Mouse (Mus musculus) stomach, embryonic 15.5 days (tissue): Measurements from ENCODE around the gene Klhdc4. TPM values are rescaled to one million over a fixed set of nuclear protein-coding genes. Genes with fewer than 3 reads are reported as not detected.
A peak's percentile ranks its signal among the peaks of the same experiment; 100 is the strongest.

Experiments used
- ATAC-seq: fragments of 200-750 bp; cut with Nextera tagmentation; 2 replicates; pipeline ENCODE4 v1.8.0; 2017; ENCODE audit warnings: low read depth, moderate number of reproducible peaks, moderate TSS enrichment; ENCODE audit not compliant: insufficient read depth, low FRiP score
- H3K27ac ChIP-seq: fragments of 300-500 bp; sonication (generic); 2 replicates; pipeline ENCODE4 v1.5.1; 2015; ENCODE audit warnings: mild to moderate bottlenecking, inconsistent platforms
- H3K27me3 ChIP-seq: fragments of 300-500 bp; sonication (generic); replicated peaks from 2 replicates; pipeline ENCODE4 v1.6.1; 2015; ENCODE audit warnings: inconsistent platforms
- H3K36me3 ChIP-seq: fragments of 300-500 bp; sonication (generic); 2 replicates; pipeline ENCODE4 v1.6.1; 2015; ENCODE audit warnings: inconsistent platforms
- H3K4me1 ChIP-seq: fragments of 300-500 bp; sonication (generic); 2 replicates; pipeline ENCODE4 v1.6.1; 2015; ENCODE audit warnings: inconsistent platforms
- H3K4me2 ChIP-seq: fragments of 300-500 bp; sonication (generic); 2 replicates; pipeline ENCODE4 v1.6.1; 2015; ENCODE audit warnings: mild to moderate bottlenecking, inconsistent platforms
- H3K4me3 ChIP-seq: fragments of 300-500 bp; sonication (generic); replicated peaks from 2 replicates; pipeline ENCODE4 v1.5.1; 2015; ENCODE audit warnings: inconsistent platforms
- H3K9ac ChIP-seq: fragments of 300-500 bp; sonication (generic); 2 replicates; pipeline ENCODE4 v1.6.1; 2015; ENCODE audit warnings: inconsistent platforms
- H3K9me3 ChIP-seq: fragments of 300-500 bp; sonication (generic); 2 replicates; pipeline ENCODE4 v1.6.1; 2016; ENCODE audit warnings: inconsistent platforms
- WGBS: fragments of 180-500 bp; shearing (Covaris S2); methylation state at CpG from one replicate; pipeline ENCODE4 v1.1.7; 2015; 5-methylcytosine and 5-hydroxymethylcytosine counted together
- polyA plus RNA-seq: library from polyadenylated mRNA; unstranded; fragments of >200 nt; fragmentation: Nextera tagmentation; extraction: Ambion mirVana; gene quantifications from 2 replicates; pipeline ENCODE4 v1.2.1, GENCODE M21; 2015

Gene Klhdc4
- 36.2 and 38.6 TPM in 2 replicates for polyA plus RNA-seq

- ATAC-seq, result peak; percentile 96
- H3K9me3 ChIP-seq, result no peaks in the 10 kb centered on the region
- no peaks in the 10 kb centered on the region for H3K27me3 ChIP-seq
- under 1% methylated on average over 68 of the region's 68 CpGs for WGBS
- H3K27ac ChIP-seq, result peak within 1 kb of the TSS; percentile 16; the same call in 1 of the 2 replicates
- peak within 1 kb of the TSS; percentile 89 for H3K9ac ChIP-seq
- H3K4me3 ChIP-seq, result peak within 1 kb of the TSS; percentile 87
- H3K4me1 ChIP-seq, result peaks cover 8% of the 10 kb centered on the region
- H3K36me3 ChIP-seq, result no peaks in the 10 kb centered on the region
- H3K4me2 ChIP-seq, result peak within 1 kb of the TSS; percentile 85
These were observed at the start of gene Klhdc4 for GRCm38 (mm10) chr8:121829048-121829776. Gene Klhdc4, minus strand, starts transcription at chr8:121829569.

GRCm38 (mm10) chr8:121877828-121878480 lies 48.6 kb upstream of the Klhdc4 start:
- Histone ChIP-seq H3K4me2 (no peak overlapping the region), H3K9me3 (no peaks in the 10 kb centered on the region), H3K9ac (no peak overlapping the region), H3K27ac (0 out of 2 replicates have a peak overlapping the region, but pooled peaks have one; percentile 2), H3K36me3 (peaks cover 9% of the 10 kb centered on the region; the same call in 1 of the 2 replicates), H3K4me1 (peaks cover 8% of the 10 kb centered on the region), H3K27me3 (no peaks in the 10 kb centered on the region), H3K4me3 (no peak overlapping the region)
- no peak for ATAC-seq
- WGBS, result 76% methylated on average over 7 of the region's 7 CpGs

GRCm38 (mm10) chr8:121877212-121877611 lies 47.8 kb upstream of the Klhdc4 start:
- Histone ChIP-seq H3K27me3 (no peaks in the 10 kb centered on the region), H3K27ac (no peak overlapping the region), H3K9ac (no peak overlapping the region), H3K4me2 (no peak overlapping the region), H3K36me3 (0 out of 2 replicates have a peak, but pooled peaks cover 5% of the 10 kb centered on the region), H3K9me3 (no peaks in the 10 kb centered on the region), H3K4me3 (no peak overlapping the region), H3K4me1 (peaks cover 13% of the 10 kb centered on the region)
- ATAC-seq, result no peak
- WGBS, result 50% methylated on average over 5 of the region's 5 CpGs

GRCm38 (mm10) chr8:121875517-121875916 lies 46.1 kb upstream of the Klhdc4 start:
- H3K27ac ChIP-seq, result peak overlapping the region; percentile 38; the same call in 1 of the 2 replicates
- H3K9ac ChIP-seq, result no peak overlapping the region
- H3K36me3 ChIP-seq, result no peaks in the 10 kb centered on the region
- 74% methylated on average over 9 of the region's 9 CpGs for WGBS
- H3K4me3 ChIP-seq, result no peak overlapping the region
- H3K9me3 ChIP-seq, result no peaks in the 10 kb centered on the region
- no peak for ATAC-seq
- H3K4me1 ChIP-seq, result peaks cover 14% of the 10 kb centered on the region
- no peak overlapping the region for H3K4me2 ChIP-seq
- no peaks in the 10 kb centered on the region for H3K27me3 ChIP-seq

GRCm38 (mm10) chr8:121875045-121875444 lies 45.7 kb upstream of the Klhdc4 start:
- H3K9ac ChIP-seq, result no peak overlapping the region
- no peak for ATAC-seq
- H3K27me3 ChIP-seq, result no peaks in the 10 kb centered on the region
- WGBS, result 52% methylated on average over 3 of the region's 3 CpGs
- no peak overlapping the region for H3K4me3 ChIP-seq
- no peaks in the 10 kb centered on the region for H3K36me3 ChIP-seq
- H3K27ac ChIP-seq, result peak overlapping the region; percentile 38
- no peaks in the 10 kb centered on the region for H3K9me3 ChIP-seq
- peaks cover 14% of the 10 kb centered on the region for H3K4me1 ChIP-seq
- H3K4me2 ChIP-seq, result no peak overlapping the region

- 47% methylated on average over 9 of the region's 9 CpGs for WGBS
- Histone ChIP-seq H3K27ac (peak overlapping the region; percentile 49; the same call in 1 of the 2 replicates), H3K4me1 (peaks cover 14% of the 10 kb centered on the region), H3K27me3 (no peaks in the 10 kb centered on the region), H3K36me3 (no peaks in the 10 kb centered on the region), H3K4me2 (no peak overlapping the region), H3K9ac (no peak overlapping the region), H3K4me3 (no peak overlapping the region), H3K9me3 (no peaks in the 10 kb centered on the region)
- ATAC-seq, result peak; percentile 57
These were observed 44.7 kb upstream of the Klhdc4 start for GRCm38 (mm10) chr8:121874031-121874430.

- peak; percentile 58 for ATAC-seq
- no peaks in the 10 kb centered on the region for H3K9me3 ChIP-seq
- no peaks in the 10 kb centered on the region for H3K27me3 ChIP-seq
- 15% methylated on average over 10 of the region's 10 CpGs for WGBS
- H3K27ac ChIP-seq, result peak overlapping the region; percentile 70
- H3K4me1 ChIP-seq, result peaks cover 14% of the 10 kb centered on the region
- H3K4me3 ChIP-seq, result no peak overlapping the region
- no peak overlapping the region for H3K9ac ChIP-seq
- H3K36me3 ChIP-seq, result no peaks in the 10 kb centered on the region
- peak overlapping the region; percentile 4; the same call in 1 of the 2 replicates for H3K4me2 ChIP-seq
These were observed 42.6 kb upstream of the Klhdc4 start for GRCm38 (mm10) chr8:121871833-121872440.

GRCm38 (mm10) chr8:121870190-121870589 lies 40.8 kb upstream of the Klhdc4 start:
- peaks cover 14% of the 10 kb centered on the region for H3K4me1 ChIP-seq
- no peaks in the 10 kb centered on the region for H3K36me3 ChIP-seq
- no peaks in the 10 kb centered on the region for H3K9me3 ChIP-seq
- no peak overlapping the region for H3K27ac ChIP-seq
- no peaks in the 10 kb centered on the region for H3K27me3 ChIP-seq
- no peak overlapping the region for H3K9ac ChIP-seq
- no peak overlapping the region for H3K4me3 ChIP-seq
- 75% methylated on average over 2 of the region's 2 CpGs for WGBS
- no peak for ATAC-seq
- no peak overlapping the region for H3K4me2 ChIP-seq

GRCm38 (mm10) chr8:121868896-121869295 lies 39.5 kb upstream of the Klhdc4 start:
- Histone ChIP-seq H3K4me1 (peaks cover 5% of the 10 kb centered on the region; the same call in 1 of the 2 replicates), H3K27ac (no peak overlapping the region), H3K4me2 (no peak overlapping the region), H3K36me3 (no peaks in the 10 kb centered on the region), H3K4me3 (no peak overlapping the region), H3K9ac (no peak overlapping the region), H3K27me3 (no peaks in the 10 kb centered on the region), H3K9me3 (no peaks in the 10 kb centered on the region)
- 78% methylated on average over 7 of the region's 7 CpGs for WGBS
- no peak for ATAC-seq

- no peaks in the 10 kb centered on the region for H3K9me3 ChIP-seq
- ATAC-seq, result no peak
- H3K27me3 ChIP-seq, result no peaks in the 10 kb centered on the region
- H3K4me3 ChIP-seq, result no peak overlapping the region
- no peak overlapping the region for H3K9ac ChIP-seq
- peaks cover 5% of the 10 kb centered on the region; the same call in 1 of the 2 replicates for H3K4me1 ChIP-seq
- H3K36me3 ChIP-seq, result no peaks in the 10 kb centered on the region
- no peak overlapping the region for H3K27ac ChIP-seq
- no peak overlapping the region for H3K4me2 ChIP-seq
- WGBS, result 86% methylated on average over 5 of the region's 5 CpGs
These were observed 38.8 kb upstream of the Klhdc4 start for GRCm38 (mm10) chr8:121868196-121868595.

- WGBS, result 44% methylated on average over 8 of the region's 8 CpGs
- Histone ChIP-seq H3K4me2 (no peak overlapping the region), H3K27ac (no peak overlapping the region), H3K9ac (no peak overlapping the region), H3K4me3 (no peak overlapping the region), H3K27me3 (no peaks in the 10 kb centered on the region), H3K36me3 (no peaks in the 10 kb centered on the region), H3K4me1 (0 out of 2 replicates have a peak, but pooled peaks cover 3% of the 10 kb centered on the region), H3K9me3 (no peaks in the 10 kb centered on the region)
- peak; percentile 19; the same call in 1 of the 2 replicates for ATAC-seq
These were observed 36.0 kb upstream of the Klhdc4 start for GRCm38 (mm10) chr8:121865356-121865755.
